Mouse (Mus musculus) kidney, adult 2 months (tissue): ENCODE results near the gene Ttc7.

Experiments
- CTCF ChIP-seq: fragments of 200-500 bp; conservative IDR thresholded peaks from 2 replicates; pipeline ENCODE4 v1.5.1; 2011; ENCODE audit warnings: low read depth, mild to moderate bottlenecking, control low read depth, low read length, moderate library complexity, mixed read lengths; ENCODE audit not compliant: insufficient read depth, insufficient read length
- POLR2A ChIP-seq: fragments of 200-500 bp; IDR thresholded peaks from one replicate; pipeline ENCODE4 v1.6.1; 2011; ENCODE audit warnings: low read depth, low read length, control low read depth

GRCm38 (mm10) chr17:87418082-87418481 lies 135.4 kb downstream of the Ttc7 start:
- TF ChIP-seq CTCF: no peak
- no peak for TF ChIP-seq POLR2A
